Mouse (Mus musculus) adrenal gland, adult (tissue): ENCODE measurements around the gene Them7.

Experiments used
- DNase-seq, 2 experiments: peaks; one replicate each; pipeline ENCODE4 v3.0.0; 2022 to 2023; ENCODE audit warnings: low spot score in 1 of 2; ENCODE audit not compliant: inconsistent age in 2 of 2

The Them7 gene

DNA sequence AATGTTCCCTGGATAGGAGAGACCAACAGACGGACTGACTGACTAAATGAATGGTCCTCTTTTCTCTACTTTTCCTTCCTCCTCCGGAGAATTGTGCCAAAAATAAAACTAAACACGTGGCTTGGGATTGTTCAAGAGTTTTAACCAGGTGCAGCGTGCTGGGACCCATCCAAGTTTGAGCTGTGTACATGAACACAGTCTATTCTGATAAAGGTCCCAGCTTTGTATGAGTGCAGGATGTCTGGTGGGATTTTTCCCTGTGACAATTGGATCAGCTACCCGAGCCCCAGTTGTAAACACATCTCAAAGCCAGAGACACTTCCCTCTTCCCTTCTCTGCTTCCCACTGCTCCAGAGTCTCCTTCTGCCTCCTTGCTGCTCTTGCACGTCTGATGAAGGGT is 10.2 kb downstream of the Them7 start:
- no peak for DNase-seq

DNA sequence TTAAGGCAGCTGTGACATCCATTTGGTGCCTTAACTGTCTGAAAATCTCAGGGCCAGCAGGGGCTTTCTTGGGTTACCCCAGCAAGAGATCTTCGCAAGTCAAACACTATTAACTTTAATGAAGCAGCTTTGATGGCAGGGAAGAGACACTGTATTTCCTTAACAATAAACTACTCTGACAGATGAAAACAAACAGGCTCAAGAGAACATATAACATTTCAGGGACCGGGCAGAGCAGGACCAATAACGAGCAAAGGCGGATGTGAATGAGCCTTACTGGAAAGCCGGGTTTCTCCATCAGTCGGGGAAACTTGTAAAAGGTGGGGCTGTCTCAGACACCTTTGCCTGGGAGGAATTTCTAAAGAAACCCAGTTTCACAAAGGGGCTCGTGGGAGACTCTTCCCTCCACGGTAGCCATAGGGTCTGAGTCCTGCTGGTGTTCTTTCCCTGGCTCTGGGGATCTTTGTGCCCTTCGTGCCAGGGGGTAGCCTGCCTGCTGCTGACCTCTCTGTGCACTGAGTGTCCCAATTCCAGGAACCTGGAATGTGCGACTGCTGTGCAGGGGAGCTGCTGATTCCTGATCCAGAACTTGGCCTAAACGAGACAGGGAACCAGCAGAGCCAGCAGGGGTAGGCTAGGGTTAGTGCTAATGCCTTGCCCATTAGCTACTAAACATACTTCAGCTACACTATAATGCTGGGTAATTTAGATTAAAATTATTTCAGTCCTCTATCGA is 11.4 kb downstream of the Them7 start:
- DNase-seq, result no peak

DNA sequence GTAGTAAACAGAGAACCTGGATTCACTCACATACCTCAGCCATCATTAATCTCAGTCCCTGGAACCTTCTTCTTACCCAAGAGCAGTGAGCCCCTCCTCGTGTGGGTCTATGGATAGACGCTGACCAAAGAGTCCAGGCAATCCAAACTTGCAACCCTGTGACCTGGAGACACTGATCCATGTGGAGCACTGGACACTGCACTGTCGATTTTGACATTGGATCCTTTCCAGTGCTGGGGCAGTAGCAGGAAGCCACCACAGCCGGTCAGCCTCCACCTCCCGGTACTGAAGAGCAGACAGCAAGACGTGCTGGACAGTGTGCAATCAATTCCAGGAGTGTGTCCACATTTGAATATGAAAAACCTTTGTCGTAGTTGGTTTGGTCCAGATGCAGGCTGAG is 13.3 kb downstream of the Them7 start:
- DNase-seq, result no peak

DNA sequence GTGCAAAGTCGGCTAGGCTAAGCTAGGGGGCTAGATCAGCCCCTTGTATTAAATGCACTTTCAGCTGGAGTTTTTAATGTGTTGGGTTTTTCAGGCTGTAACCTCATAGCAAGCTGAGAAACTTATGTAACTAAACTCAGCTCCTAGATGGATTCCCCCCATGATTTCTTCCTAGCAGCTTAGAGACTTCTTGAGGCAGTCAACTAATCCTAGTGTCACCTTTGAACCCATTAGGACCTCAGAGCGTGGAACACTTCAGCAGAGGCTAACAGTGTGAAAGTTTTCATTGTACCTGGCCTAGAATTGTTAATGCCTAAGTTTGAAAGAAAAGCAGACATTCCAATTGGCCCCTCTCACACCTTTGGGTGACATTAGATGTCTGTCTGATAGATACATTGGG is 13.7 kb downstream of the Them7 start:
- DNase-seq, result no peak

- DNase-seq, result peak; percentile 14 to 62
These were observed 14.7 kb downstream of the Them7 start for GRCm38 (mm10) chr2:105238775-105239174.

GRCm38 (mm10) chr2:105240631-105241030 is 16.5 kb downstream of the Them7 start:
- DNase-seq, result peak in 1 of 2 experiments; percentile 35

DNA sequence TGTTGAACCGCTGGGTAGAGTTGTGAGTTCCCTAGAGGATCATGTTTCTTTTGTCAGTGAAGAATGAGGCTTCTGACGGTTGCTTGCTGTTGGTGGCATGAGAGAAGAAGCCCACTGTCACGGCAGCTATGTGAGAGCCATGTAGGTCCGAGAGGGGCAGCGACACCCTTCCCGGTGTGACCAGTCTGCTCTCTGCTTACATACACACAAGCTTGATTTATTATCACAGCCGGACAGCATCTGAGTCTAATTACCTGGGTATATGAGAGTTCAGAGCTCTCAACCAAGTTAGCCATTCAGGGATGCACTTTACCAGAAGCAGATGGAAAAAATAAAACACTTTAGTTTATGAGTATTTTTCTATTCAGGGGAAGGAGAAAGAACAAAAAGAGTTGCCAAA is 18.8 kb downstream of the Them7 start:
- no peak for DNase-seq

GRCm38 (mm10) chr2:105244733-105245132 is 20.6 kb downstream of the Them7 start:
- no peak for DNase-seq

DNA sequence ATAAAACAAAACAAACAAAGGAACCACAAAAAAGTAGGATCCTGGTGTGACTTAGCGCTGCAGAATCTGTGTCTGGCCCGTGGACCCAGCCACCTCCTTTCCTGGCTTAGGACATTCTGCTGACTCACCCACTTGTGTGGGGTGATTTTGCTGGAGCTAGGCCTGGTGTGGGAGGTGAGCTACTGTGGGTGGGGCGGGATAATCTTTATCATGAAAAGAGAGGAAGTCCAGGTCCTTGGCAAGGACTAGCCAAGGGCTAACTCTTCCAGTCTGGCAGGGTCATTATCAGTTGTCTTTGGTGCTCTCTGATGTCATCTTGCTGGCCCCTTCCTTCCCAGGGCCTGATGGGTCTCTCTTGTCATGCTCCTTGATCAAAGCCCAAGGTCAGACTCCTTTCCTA is 27.9 kb downstream of the Them7 start:
- peak in 1 of 2 experiments; percentile 38 for DNase-seq

DNA sequence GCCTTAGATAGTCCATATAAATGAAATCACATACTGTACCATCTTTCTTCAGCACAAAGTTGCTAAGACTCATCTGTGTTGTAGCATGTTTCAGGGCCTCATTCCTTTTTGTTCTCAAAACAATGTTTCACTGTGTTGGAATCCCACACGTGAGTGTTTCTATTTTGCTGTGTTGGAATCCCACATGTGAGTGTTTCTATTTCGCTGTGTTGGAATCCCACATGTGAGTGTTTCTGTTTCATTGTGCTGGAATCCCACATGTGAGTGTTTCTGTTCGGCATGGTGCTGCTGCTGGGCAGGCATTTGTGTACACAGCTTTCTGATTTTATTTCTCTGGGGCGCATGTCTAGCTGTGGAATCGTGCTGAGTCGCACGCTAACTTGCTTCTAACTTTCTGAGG is 28.7 kb downstream of the Them7 start:
- DNase-seq, result no peak

DNA sequence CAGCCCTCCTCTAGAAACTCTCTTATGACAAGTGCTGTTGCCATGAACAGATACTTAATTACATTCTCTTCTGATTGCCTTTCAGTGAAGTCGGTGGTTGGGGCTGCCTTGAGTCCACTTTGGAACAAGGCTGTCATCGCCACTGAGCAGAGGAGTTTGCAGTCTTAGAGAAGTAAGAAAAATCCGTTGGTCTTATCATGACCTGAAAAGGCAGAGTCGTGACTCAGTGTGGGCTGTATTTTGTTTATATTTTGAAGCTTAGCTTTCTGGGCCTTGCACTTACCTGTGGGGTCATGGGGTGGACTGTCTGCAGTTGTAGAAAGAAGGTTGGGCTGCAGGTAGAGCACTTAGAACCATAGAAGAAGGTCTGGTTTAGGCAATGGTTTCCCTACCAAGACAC is 31.3 kb downstream of the Them7 start:
- DNase-seq, result no peak

- no peak for DNase-seq
These were observed 32.4 kb downstream of the Them7 start for GRCm38 (mm10) chr2:105256427-105257071.

GRCm38 (mm10) chr2:105257376-105257775 is 33.3 kb downstream of the Them7 start:
- DNase-seq, result no peak

GRCm38 (mm10) chr2:105261335-105261734 is 37.2 kb downstream of the Them7 start:
- DNase-seq, result no peak

- DNase-seq, result no peak
These were observed 39.1 kb downstream of the Them7 start for GRCm38 (mm10) chr2:105263219-105263618.

DNA sequence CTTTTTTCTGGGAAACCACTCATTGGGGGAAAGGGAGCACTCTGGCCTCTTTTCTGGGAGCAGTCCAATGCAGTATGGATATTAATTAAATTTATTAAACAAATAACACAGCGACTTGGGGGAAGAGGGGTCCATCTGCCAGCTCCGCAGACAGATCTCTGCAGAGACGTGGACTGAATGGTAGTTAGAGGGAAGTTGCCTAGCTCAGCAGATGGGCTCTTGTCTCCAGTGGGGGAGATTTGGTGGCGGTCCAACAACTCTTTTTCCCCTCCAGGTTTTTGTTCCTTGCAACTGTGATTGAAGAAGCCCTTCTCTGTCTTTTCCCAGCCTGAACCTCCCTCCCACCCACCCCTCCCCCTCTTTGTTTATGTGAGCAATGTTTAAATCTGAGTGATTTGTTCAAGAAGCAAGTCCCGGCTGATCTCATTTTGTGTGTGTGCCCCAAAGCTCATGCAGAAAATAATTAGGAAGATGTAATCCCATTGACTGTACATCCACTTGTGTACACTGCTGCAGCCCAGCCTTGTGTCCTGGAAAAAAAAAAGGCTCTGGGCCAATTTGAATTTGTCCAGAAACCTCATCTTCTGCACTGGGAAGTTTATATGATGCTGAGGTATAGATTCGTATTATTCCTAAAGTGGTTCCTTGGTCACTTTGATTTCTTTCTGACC is 58.4 kb downstream of the Them7 start:
- DNase-seq, result no peak

DNA sequence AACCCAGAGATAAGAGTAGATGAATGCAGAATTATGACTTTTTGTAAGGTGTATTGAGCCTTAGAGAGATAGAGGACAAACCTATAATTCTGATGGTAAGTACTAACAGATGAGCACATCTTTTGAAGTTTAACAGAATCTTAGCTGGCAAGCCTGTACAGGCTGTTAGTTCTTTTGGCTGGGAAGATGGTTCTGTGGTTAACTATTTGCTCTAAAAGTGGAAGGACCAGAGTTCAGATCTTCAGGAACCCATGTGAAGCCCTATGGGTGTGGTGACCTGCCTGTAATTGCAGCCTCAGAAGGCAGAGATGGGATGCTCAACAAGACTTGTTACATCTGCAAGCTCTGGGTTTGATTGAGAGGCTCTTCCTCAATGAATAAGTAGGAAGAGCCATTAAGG is 59.7 kb downstream of the Them7 start:
- DNase-seq, result no peak

GRCm38 (mm10) chr2:105284855-105285254 is 60.7 kb downstream of the Them7 start:
- no peak for DNase-seq

- no peak for DNase-seq
These were observed 71.7 kb downstream of the Them7 start for GRCm38 (mm10) chr2:105295823-105296222.

DNA sequence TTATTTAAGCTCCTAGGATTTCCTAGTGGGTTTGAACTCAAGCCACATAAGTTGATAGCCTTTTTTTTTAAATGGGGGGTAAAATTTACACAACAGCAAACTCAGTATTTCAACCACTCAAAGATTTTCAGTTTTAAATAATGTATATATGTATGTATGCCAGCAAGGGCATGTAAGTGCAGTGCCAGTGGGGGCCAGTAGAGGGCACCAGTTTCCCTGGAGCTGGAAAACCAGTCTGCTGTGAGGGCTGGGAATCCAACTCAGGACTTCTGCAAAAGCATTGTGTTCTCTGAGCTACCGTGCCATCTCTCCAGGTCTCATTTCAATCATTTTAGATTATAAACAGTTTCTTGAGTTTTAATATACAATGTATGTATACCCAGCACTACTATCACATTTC is 74.8 kb downstream of the Them7 start:
- DNase-seq, result no peak

DNA sequence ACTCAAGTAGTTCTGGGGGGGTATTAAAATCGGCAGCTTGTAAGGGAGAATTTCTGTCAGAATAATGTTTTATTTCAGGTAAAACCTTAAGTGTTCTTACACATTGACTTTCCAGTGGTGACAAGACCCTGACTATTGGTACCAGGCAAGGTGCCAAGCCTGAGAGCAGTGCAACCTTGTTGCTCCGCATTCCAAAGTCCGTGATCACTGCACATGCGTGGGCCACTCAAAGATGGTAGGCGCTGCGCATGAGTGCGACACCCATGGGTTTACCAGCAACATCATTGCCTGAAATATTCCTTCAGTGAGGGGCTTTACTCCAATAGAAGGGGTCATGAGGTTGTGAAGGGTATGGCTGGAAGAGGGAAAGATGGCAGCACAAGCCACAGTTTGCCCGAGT is 77.0 kb downstream of the Them7 start:
- no peak for DNase-seq

- no peak for DNase-seq
These were observed 77.4 kb downstream of the Them7 start for GRCm38 (mm10) chr2:105301531-105301930.
